ENCODE assay signal across 10 mouse cellular contexts in genomic region chr8:120109149-120109548, GRCm38 (mm10). TPM values are rescaled to one million over a fixed set of nuclear protein-coding genes. Genes with fewer than 3 reads are reported as not detected.
A peak's percentile ranks its signal among the peaks of the same experiment; 100 is the strongest.
DNase-seq lines count a peak whose midpoint lies in the region; ATAC-seq and TF ChIP-seq lines count a peak whose summit lies in the region.
"Had no signal": no experiment of that assay in that cellular context is flagged by ENCODE, and none has a peak within 500 bp of the region (broad histone marks: within the 10 kb centered on the region; RNA-seq: fewer than 3 reads in every experiment).

No protein-coding gene starts in this region.

- no peak for TF ChIP-seq CTCF in C2C12 (IDR thresholded peaks at IDR 0.05; ENCODE audit: control insufficient read depth, insufficient read depth, insufficient read length)

- H3K79me3 ChIP-seq in C2C12 (ENCODE audit: low read depth) = no peaks in the 10 kb centered on the region

- H3K36me3 ChIP-seq in heart, embryonic 11.5 days (ENCODE audit: control insufficient read depth, insufficient read depth, low read length) = no peaks in the 10 kb centered on the region
- H3K36me3 ChIP-seq in C2C12 (ENCODE audit: control insufficient read depth, insufficient read depth) = peaks cover under 1% of the 10 kb centered on the region
- no peaks in the 10 kb centered on the region for H3K36me3 ChIP-seq in neural tube, embryonic 15.5 days
- H3K36me3 ChIP-seq in forebrain, embryonic 15.5 days = no peaks in the 10 kb centered on the region

- no peaks in the 10 kb centered on the region; the same call in 1 of the 2 replicates for H3K27me3 ChIP-seq in heart, embryonic 11.5 days (ENCODE audit: control insufficient read depth, insufficient read depth, low read length)
- no peaks in the 10 kb centered on the region for H3K27me3 ChIP-seq in C2C12 (ENCODE audit: control insufficient read depth, insufficient read depth, insufficient read length)
- no peaks in the 10 kb centered on the region for H3K27me3 ChIP-seq in neural tube, embryonic 15.5 days (replicated peaks)
- H3K27me3 ChIP-seq in forebrain, embryonic 15.5 days = no peaks in the 10 kb centered on the region

- H3K9ac ChIP-seq in heart, embryonic 11.5 days (ENCODE audit: low read depth, low read length) = no peak overlapping the region
- no peak overlapping the region for H3K9ac ChIP-seq in neural tube, embryonic 15.5 days (replicated peaks)
- no peak overlapping the region for H3K9ac ChIP-seq in forebrain, embryonic 15.5 days (replicated peaks)

- H3K79me2 ChIP-seq in C2C12 (ENCODE audit: control insufficient read depth, insufficient read depth) = no peaks in the 10 kb centered on the region

- H3ac ChIP-seq in C2C12 (ENCODE audit: control insufficient read depth, insufficient read length, low read depth) = no peak overlapping the region

- 58% methylated on average over 3 of the region's 3 CpGs for WGBS in heart, embryonic 11.5 days (ENCODE audit: insufficient replicate concordance)
- 5% methylated on average over 3 of the region's 3 CpGs for WGBS in neural tube, embryonic 15.5 days
- WGBS in forebrain, embryonic 15.5 days = 72% methylated on average over 3 of the region's 3 CpGs

- ATAC-seq in heart, embryonic 11.5 days (replicated peaks; ENCODE audit: insufficient number of reproducible peaks, low FRiP score, low TSS enrichment) = no peak
- ATAC-seq in neural tube, embryonic 15.5 days (ENCODE audit: low FRiP score) = no peak
- ATAC-seq in forebrain, embryonic 15.5 days (replicated peaks) = no peak
- ATAC-seq: forebrain, embryonic 14.5 days; intestine, postnatal 0 days had no signal

- H3K4me3 ChIP-seq in heart, embryonic 11.5 days (ENCODE audit: low read depth, low read length) = no peak overlapping the region
- H3K4me3 ChIP-seq in C2C12 (ENCODE audit: insufficient read depth, poor library complexity, severe bottlenecking) = no peak overlapping the region
- no peak overlapping the region for H3K4me3 ChIP-seq in brown adipose tissue, adult 24 weeks (ENCODE audit: insufficient read depth, low read depth, low read length)
- H3K4me3 ChIP-seq in neural tube, embryonic 15.5 days (replicated peaks) = no peak overlapping the region
- no peak overlapping the region for H3K4me3 ChIP-seq in forebrain, embryonic 15.5 days

- no peak overlapping the region for H3K27ac ChIP-seq in heart, embryonic 11.5 days (ENCODE audit: low read depth, low read length)
- peak overlapping the region; percentile 63 for H3K27ac ChIP-seq in brown adipose tissue, adult 24 weeks (replicated peaks; ENCODE audit: low read depth, low read length)
- H3K27ac ChIP-seq in neural tube, embryonic 15.5 days (replicated peaks) = no peak overlapping the region
- no peak overlapping the region for H3K27ac ChIP-seq in forebrain, embryonic 15.5 days (replicated peaks)

- peak; percentile 53 to 58 for DNase-seq in heart, adult 9 months (ENCODE audit: low spot score in 2 of 2)
- peak; percentile 66 to 68 for DNase-seq in lung, postnatal 4 days
- DNase-seq in cerebellum, postnatal 14 days = no peak

- peaks cover 8% of the 10 kb centered on the region for H3K4me1 ChIP-seq in heart, embryonic 11.5 days (ENCODE audit: control insufficient read depth, insufficient read depth, low read length)
- H3K4me1 ChIP-seq in brown adipose tissue, adult 24 weeks (ENCODE audit: control insufficient read depth, insufficient read depth, insufficient read length, low read length) = peaks cover 11% of the 10 kb centered on the region
- H3K4me1 ChIP-seq in neural tube, embryonic 15.5 days = peaks cover 13% of the 10 kb centered on the region
- H3K4me1 ChIP-seq in forebrain, embryonic 15.5 days = peaks cover 5% of the 10 kb centered on the region

- no peaks in the 10 kb centered on the region for H3K9me3 ChIP-seq in heart, embryonic 11.5 days (replicated peaks; ENCODE audit: control insufficient read depth, low read length)
- no peaks in the 10 kb centered on the region for H3K9me3 ChIP-seq in neural tube, embryonic 15.5 days (replicated peaks)
- H3K9me3 ChIP-seq in forebrain, embryonic 15.5 days = no peaks in the 10 kb centered on the region

- no peak overlapping the region for H3K4me2 ChIP-seq in heart, embryonic 11.5 days
- no peak overlapping the region for H3K4me2 ChIP-seq in neural tube, embryonic 15.5 days
- H3K4me2 ChIP-seq in forebrain, embryonic 15.5 days (replicated peaks) = no peak overlapping the region

TF ChIP-seq in C2C12, 6 proteins besides CTCF, POLR2A, EP300 and RAD21:
- TF ChIP-seq CEBPB (IDR thresholded peaks at IDR 0.05; ENCODE audit: low read depth) (peak; percentile 40), FOSL1 (IDR thresholded peaks at IDR 0.05; ENCODE audit: insufficient read depth, low read length, poor library complexity, severe bottlenecking) (no peak)

RNA-seq across cellular contexts. Expression of gene 6430548M08Rik, which starts 4.8 kb away (rescaled TPM):
- polyA plus RNA-seq in heart, embryonic 11.5 days (2014; fragmentation: Nextera tagmentation; extraction: Ambion mirVana) = 8.4 and 13.5 TPM in 2 replicates
- polyA plus RNA-seq in C2C12 (2012; fragmentation: generic; extraction: Trizol) = 3.5 TPM
- 4.2 and 4.5 TPM in 2 replicates for polyA plus RNA-seq in brown adipose tissue, adult 24 weeks (2012; ENCODE audit: insufficient read depth, insufficient read length, missing spikeins)
- 29.8 and 31.9 TPM in 2 replicates for polyA plus RNA-seq in neural tube, embryonic 15.5 days (2015; fragmentation: Nextera tagmentation; extraction: Ambion mirVana)
- polyA plus RNA-seq in forebrain, embryonic 15.5 days (2015; fragmentation: Nextera tagmentation; extraction: Ambion mirVana) = 23.1 and 30.0 TPM in 2 replicates

RNA-seq across cellular contexts. Expression of gene Zdhhc7, which starts 7.9 kb away (rescaled TPM):
- 24.7 and 29.1 TPM in 2 replicates for polyA plus RNA-seq in heart, embryonic 11.5 days (2014; fragmentation: Nextera tagmentation; extraction: Ambion mirVana)
- 32.4 TPM for polyA plus RNA-seq in C2C12 (2012; fragmentation: generic; extraction: Trizol)
- polyA plus RNA-seq in brown adipose tissue, adult 24 weeks (2012; ENCODE audit: insufficient read depth, insufficient read length, missing spikeins) = 21.9 TPM in 2 replicates
- 26.9 and 31.6 TPM in 2 replicates for polyA plus RNA-seq in neural tube, embryonic 15.5 days (2015; fragmentation: Nextera tagmentation; extraction: Ambion mirVana)
- polyA plus RNA-seq in forebrain, embryonic 15.5 days (2015; fragmentation: Nextera tagmentation; extraction: Ambion mirVana) = 30.9 and 34.5 TPM in 2 replicates

Comparison
In these comparisons a context has a peak if more than half of its experiments do, and no peak if none do; other contexts are left out.
1. DNase-seq: peak in heart, adult 9 months (2 of 2) and lung, postnatal 4 days (2 of 2); none in cerebellum, postnatal 14 days (0 of 2).